Mouse (Mus musculus) limb, embryonic 11.5 days (tissue): ENCODE measurements around the gene Atg4c. TPM values are rescaled to one million over a fixed set of nuclear protein-coding genes. Genes with fewer than 3 reads are reported as not detected.

Experiments used
- ATAC-seq: fragments of 200-750 bp; cut with Nextera tagmentation; 2 replicates; pipeline ENCODE4 v1.8.0; 2017; ENCODE audit warnings: low read depth; ENCODE audit not compliant: insufficient number of reproducible peaks, low FRiP score, low TSS enrichment
- DNase-seq: peaks from one replicate; pipeline ENCODE4 v3.0.0-alpha.2; 2015; ENCODE audit warnings: low spot score
- H3K27ac ChIP-seq: fragments of 300-500 bp; sonication (generic); replicated peaks from 2 replicates; pipeline ENCODE4 v1.5.1; 2014; ENCODE audit warnings: low read depth, mild to moderate bottlenecking, low read length
- H3K27me3 ChIP-seq: fragments of 300-500 bp; sonication (generic); 2 replicates; pipeline ENCODE4 v1.6.1; 2014; ENCODE audit warnings: mild to moderate bottlenecking, low read length, mixed read lengths; ENCODE audit not compliant: control insufficient read depth, insufficient read depth
- H3K36me3 ChIP-seq: fragments of 300-500 bp; sonication (generic); 2 replicates; pipeline ENCODE4 v1.6.1; 2014; ENCODE audit warnings: mild to moderate bottlenecking, low read length, moderate library complexity, mixed read lengths; ENCODE audit not compliant: control insufficient read depth, insufficient read depth
- H3K4me1 ChIP-seq: fragments of 300-500 bp; sonication (generic); 2 replicates; pipeline ENCODE4 v1.6.1; 2014; ENCODE audit warnings: low read length, mixed read lengths; ENCODE audit not compliant: control insufficient read depth, insufficient read depth
- H3K4me2 ChIP-seq: fragments of 300-500 bp; sonication (generic); 2 replicates; pipeline ENCODE4 v1.6.1; 2014; ENCODE audit warnings: low read depth, mild to moderate bottlenecking, moderate library complexity; ENCODE audit not compliant: severe bottlenecking
- H3K4me3 ChIP-seq: fragments of 300-500 bp; sonication (generic); 2 replicates; pipeline ENCODE4 v1.5.1; 2014; ENCODE audit warnings: low read depth, low read length
- H3K9ac ChIP-seq: fragments of 300-500 bp; sonication (generic); 2 replicates; pipeline ENCODE4 v1.6.1; 2014; ENCODE audit warnings: mild to moderate bottlenecking, low read length
- H3K9me3 ChIP-seq: fragments of 300-500 bp; sonication (generic); 2 replicates; pipeline ENCODE4 v1.6.1; 2016; ENCODE audit warnings: low read length; ENCODE audit not compliant: control insufficient read depth
- WGBS: fragments of 180-500 bp; shearing (Covaris S2); extraction: QIAGEN DNeasy Blood & Tissue Kit; methylation state at CpG from one replicate; pipeline ENCODE4 v1.1.7; 2014; 5-methylcytosine and 5-hydroxymethylcytosine counted together
- polyA plus RNA-seq: library from polyadenylated mRNA; unstranded; fragments of >200 nt; fragmentation: Nextera tagmentation; extraction: Ambion mirVana; gene quantifications from 2 replicates; pipeline ENCODE4 v1.2.1, GENCODE M21; 2014

Gene Atg4c
- polyA plus RNA-seq, 1 experiment from 2014 or later: 17.8 TPM

GRCm38 (mm10) chr4:99181739-99182419 is 11.9 kb upstream of the Atg4c start:
- H3K4me1 ChIP-seq: peaks cover 2% of the 10 kb centered on the region; the same call in 1 of the 2 replicates
- H3K27me3 ChIP-seq: no peaks in the 10 kb centered on the region
- ATAC-seq (no peak), DNase-seq (no peak)
- H3K4me3 ChIP-seq: no peak overlapping the region
- no peak overlapping the region for H3K27ac ChIP-seq
- no peaks in the 10 kb centered on the region for H3K9me3 ChIP-seq
- H3K9ac ChIP-seq: no peak overlapping the region
- H3K4me2 ChIP-seq: no peak overlapping the region
- WGBS: 86% methylated on average over 9 of the region's 9 CpGs
- H3K36me3 ChIP-seq: no peaks in the 10 kb centered on the region

- 81% methylated on average over 20 of the region's 20 CpGs for WGBS
- no peak for DNase-seq
Measured at GRCm38 (mm10) chr4:99182660-99183431, 10.9 kb upstream of the Atg4c start.

GRCm38 (mm10) chr4:99184678-99185077 is 9.1 kb upstream of the Atg4c start:
- no peak overlapping the region for H3K4me2 ChIP-seq
- H3K27me3 ChIP-seq: no peaks in the 10 kb centered on the region
- no peaks in the 10 kb centered on the region for H3K36me3 ChIP-seq
- H3K9me3 ChIP-seq: no peaks in the 10 kb centered on the region
- WGBS: 75% methylated on average over 4 of the region's 4 CpGs
- DNase-seq (no peak), ATAC-seq (no peak)
- H3K27ac ChIP-seq: no peak overlapping the region
- no peaks in the 10 kb centered on the region for H3K4me1 ChIP-seq
- no peak overlapping the region for H3K4me3 ChIP-seq
- no peak overlapping the region for H3K9ac ChIP-seq

More at GRCm38 (mm10) chr4:99182660-99183431, 10.9 kb upstream of the Atg4c start:
- H3K4me2 ChIP-seq: no peak overlapping the region
- H3K27me3 ChIP-seq: no peaks in the 10 kb centered on the region
- H3K36me3 ChIP-seq: no peaks in the 10 kb centered on the region
- H3K27ac ChIP-seq: no peak overlapping the region
- H3K4me3 ChIP-seq: no peak overlapping the region
- no peaks in the 10 kb centered on the region for H3K9me3 ChIP-seq
- no peak overlapping the region for H3K9ac ChIP-seq
- peaks cover 2% of the 10 kb centered on the region; the same call in 1 of the 2 replicates for H3K4me1 ChIP-seq
- ATAC-seq: no peak

- H3K27me3 ChIP-seq: no peaks in the 10 kb centered on the region
- H3K9me3 ChIP-seq: no peaks in the 10 kb centered on the region
- DNase-seq (no peak), ATAC-seq (no peak)
- no peak overlapping the region for H3K27ac ChIP-seq
- 86% methylated on average over 4 of the region's 4 CpGs for WGBS
- H3K4me3 ChIP-seq: no peak overlapping the region
- no peak overlapping the region for H3K4me2 ChIP-seq
- H3K4me1 ChIP-seq: no peaks in the 10 kb centered on the region
- no peak overlapping the region for H3K9ac ChIP-seq
- H3K36me3 ChIP-seq: no peaks in the 10 kb centered on the region
Measured at GRCm38 (mm10) chr4:99185305-99185704, 8.4 kb upstream of the Atg4c start.

GRCm38 (mm10) chr4:99186412-99187125 is 7.2 kb upstream of the Atg4c start:
- DNase-seq (no peak), ATAC-seq (no peak)
- Histone ChIP-seq H3K4me3 (no peak overlapping the region), H3K4me2 (no peak overlapping the region), H3K27ac (no peak overlapping the region), H3K36me3 (no peaks in the 10 kb centered on the region), H3K9me3 (no peaks in the 10 kb centered on the region), H3K9ac (no peak overlapping the region), H3K4me1 (no peaks in the 10 kb centered on the region), H3K27me3 (no peaks in the 10 kb centered on the region)
- 95% methylated on average over 11 of the region's 11 CpGs for WGBS

- Histone ChIP-seq H3K27me3 (no peaks in the 10 kb centered on the region), H3K9ac (no peak overlapping the region), H3K9me3 (no peaks in the 10 kb centered on the region), H3K4me3 (no peak overlapping the region), H3K27ac (no peak overlapping the region), H3K4me1 (no peaks in the 10 kb centered on the region), H3K36me3 (no peaks in the 10 kb centered on the region; the same call in 1 of the 2 replicates), H3K4me2 (no peak overlapping the region)
- DNase-seq: no peak
- no peak for ATAC-seq
- 87% methylated on average over 1 of the region's 1 CpGs for WGBS
Measured at GRCm38 (mm10) chr4:99192640-99193039, 1.1 kb upstream of the Atg4c start.

GRCm38 (mm10) chr4:99193214-99193613 is 520 bp upstream of the Atg4c start:
- H3K4me2 ChIP-seq: peak overlapping the region; percentile 68; the same call in 1 of the 2 replicates

GRCm38 (mm10) chr4:99194826-99195225 is 1.1 kb downstream of the Atg4c start:
- 38% methylated on average over 5 of the region's 5 CpGs for WGBS
- no peak overlapping the region for H3K27ac ChIP-seq

More at GRCm38 (mm10) chr4:99193214-99193613, 520 bp upstream of the Atg4c start:
- Histone ChIP-seq H3K9ac (no peak overlapping the region), H3K27ac (no peak overlapping the region), H3K4me1 (no peaks in the 10 kb centered on the region), H3K4me3 (no peak overlapping the region; the same call in 1 of the 2 replicates), H3K9me3 (no peaks in the 10 kb centered on the region), H3K27me3 (no peaks in the 10 kb centered on the region), H3K36me3 (no peaks in the 10 kb centered on the region; the same call in 1 of the 2 replicates)
- ATAC-seq (no peak), DNase-seq (no peak)
- WGBS: 63% methylated on average over 6 of the region's 6 CpGs

More at GRCm38 (mm10) chr4:99194826-99195225, 1.1 kb downstream of the Atg4c start:
- Histone ChIP-seq H3K4me2 (peak overlapping the region; percentile 68), H3K36me3 (no peaks in the 10 kb centered on the region; the same call in 1 of the 2 replicates), H3K27me3 (no peaks in the 10 kb centered on the region), H3K4me1 (no peaks in the 10 kb centered on the region), H3K9me3 (no peaks in the 10 kb centered on the region), H3K4me3 (peak overlapping the region; percentile 68), H3K9ac (peak overlapping the region; percentile 70)
- DNase-seq: no peak
- no peak for ATAC-seq
